Mouse (Mus musculus) retina, postnatal 1 day (tissue): ENCODE data around the gene Rrh.
"Not testable (repeated sequence)": the region's sequence is repeated elsewhere in the genome, so short reads cannot be mapped to it uniquely, and the experiment has no call there.

Experiments used
- DNase-seq: peaks from one replicate; pipeline ENCODE4 v3.0.0-alpha.2; 2012

The Rrh gene

GRCm38 (mm10) chr3:129781435-129781834 lies 41.0 kb downstream of the Rrh start:
- no peak for DNase-seq

DNA sequence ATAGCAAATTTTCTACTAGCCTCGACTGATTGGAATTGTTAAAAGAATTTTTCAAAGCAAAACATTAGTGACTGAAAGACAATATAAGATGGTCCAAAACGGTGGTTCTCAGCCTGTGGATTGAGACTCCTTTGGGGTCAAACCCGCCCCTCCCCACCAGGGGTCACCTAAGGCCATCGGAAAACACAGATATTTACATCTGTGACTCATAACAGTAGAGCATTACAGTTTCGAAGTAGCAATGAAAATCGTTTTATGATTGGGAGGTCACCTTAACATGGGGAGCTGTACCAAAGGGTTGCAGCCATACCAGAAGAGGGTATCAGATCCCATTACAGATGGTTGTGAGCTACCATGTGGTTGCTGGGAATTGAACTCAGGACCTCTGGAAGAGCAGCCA lies 51.2 kb downstream of the Rrh start:
- DNase-seq = no peak

DNA sequence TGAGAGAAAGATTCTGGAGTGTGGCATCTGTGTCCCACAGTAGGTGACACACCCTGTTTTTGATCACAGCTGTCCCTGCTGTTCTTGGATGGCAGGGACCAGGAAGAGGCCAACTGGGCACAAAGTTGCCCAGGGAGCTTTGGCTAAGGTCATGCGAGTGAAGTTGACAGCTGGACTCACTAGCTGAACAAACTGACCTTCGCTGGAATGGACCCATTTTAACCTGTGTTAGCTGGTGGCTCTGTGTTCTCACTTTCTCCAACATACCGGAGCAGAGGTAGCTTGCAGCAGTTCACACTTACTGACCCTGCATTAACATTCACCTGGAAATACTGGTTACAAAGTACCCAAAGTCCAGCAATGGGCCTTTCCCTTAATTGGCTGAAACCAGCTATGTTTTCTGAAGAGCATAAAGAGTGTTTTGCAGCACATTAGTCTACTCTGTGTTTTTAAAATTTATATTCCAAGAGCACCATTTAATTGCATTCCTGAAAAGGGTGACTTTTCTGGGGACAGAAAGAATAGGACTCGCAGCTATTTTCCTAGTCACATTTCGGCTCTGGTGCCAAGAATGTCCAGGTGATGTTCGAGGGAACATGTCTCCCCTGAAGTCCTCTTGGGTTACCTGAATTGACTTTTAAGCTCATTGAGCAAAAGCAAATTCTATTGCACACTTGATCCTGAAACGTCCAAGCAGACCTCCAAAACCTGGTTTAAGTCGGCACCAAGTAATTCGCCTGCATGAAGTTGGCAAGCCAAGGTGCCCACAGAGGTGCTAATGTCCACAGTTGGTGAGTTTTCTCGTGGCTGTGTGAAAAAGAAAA lies 55.2 kb downstream of the Rrh start:
- DNase-seq = no peak

GRCm38 (mm10) chr3:129766106-129766505 lies 56.3 kb downstream of the Rrh start:
- no peak for DNase-seq

DNA sequence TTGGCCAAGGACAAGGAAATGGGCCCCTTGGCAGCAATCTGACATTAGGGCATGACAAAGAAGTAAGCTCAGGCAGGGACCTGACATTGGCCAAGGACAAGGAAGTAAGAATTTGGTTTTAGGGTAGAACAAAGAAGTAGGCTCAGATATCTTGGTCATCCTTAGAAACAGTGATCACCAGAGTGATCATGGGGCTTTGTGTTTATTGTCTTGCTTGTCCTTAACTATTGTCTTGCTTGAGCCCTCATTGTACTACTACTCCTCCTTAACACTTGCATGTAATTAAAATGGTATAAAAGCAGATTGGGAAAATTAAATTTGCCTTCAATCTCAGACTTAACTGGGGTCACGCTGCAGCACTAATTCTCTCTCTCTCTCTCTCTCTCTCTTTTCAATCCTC lies 64.8 kb downstream of the Rrh start:
- not testable (repeated sequence) for DNase-seq

- peak; percentile 43 for DNase-seq
Measured at GRCm38 (mm10) chr3:129754650-129755604, 67.5 kb downstream of the Rrh start, which contains the start of gene Egf. Gene Egf, minus strand, starts transcription at chr3:129755316.
